Mouse (Mus musculus) cerebellum, postnatal 14 days (tissue): ENCODE results near the gene Ntng1.
A peak's percentile ranks its signal among the peaks of the same experiment; 100 is the strongest.

Experiments used
- DNase-seq, 2 experiments: peaks; one replicate each; pipeline ENCODE4 v3.0.0; 2021; ENCODE audit warnings: mixed read lengths in 2 of 2

The Ntng1 gene

GRCm38 (mm10) chr3:110054125-110054524 is 89.7 kb downstream of the Ntng1 start:
- DNase-seq, result no peak

GRCm38 (mm10) chr3:110048152-110048551 is 95.7 kb downstream of the Ntng1 start:
- no peak for DNase-seq

- no peak for DNase-seq
These were observed 97.1 kb downstream of the Ntng1 start for GRCm38 (mm10) chr3:110046750-110047149.

GRCm38 (mm10) chr3:110044209-110044608 is 99.6 kb downstream of the Ntng1 start:
- DNase-seq, result no peak

GRCm38 (mm10) chr3:110043641-110044187 is 100.1 kb downstream of the Ntng1 start:
- DNase-seq, result no peak

- DNase-seq, result no peak
These were observed 120.8 kb downstream of the Ntng1 start for GRCm38 (mm10) chr3:110022783-110023599.

GRCm38 (mm10) chr3:110010870-110011626 is 132.8 kb downstream of the Ntng1 start:
- DNase-seq, result no peak

GRCm38 (mm10) chr3:110010441-110010840 is 133.4 kb downstream of the Ntng1 start:
- DNase-seq, result no peak

GRCm38 (mm10) chr3:110000349-110000748 is 143.5 kb downstream of the Ntng1 start:
- no peak for DNase-seq

GRCm38 (mm10) chr3:109995663-109996024 is 148.2 kb downstream of the Ntng1 start:
- no peak for DNase-seq

GRCm38 (mm10) chr3:109994978-109995662 is 148.7 kb downstream of the Ntng1 start:
- DNase-seq, result peak; percentile 80 to 90

GRCm38 (mm10) chr3:109984086-109984485 is 159.7 kb downstream of the Ntng1 start:
- peak in 1 of 2 experiments; percentile 43 for DNase-seq

GRCm38 (mm10) chr3:109977614-109978013 is 166.2 kb downstream of the Ntng1 start:
- DNase-seq, result peak in 1 of 2 experiments; percentile 11

- DNase-seq, result no peak
These were observed 168.7 kb downstream of the Ntng1 start for GRCm38 (mm10) chr3:109975106-109975505.

GRCm38 (mm10) chr3:109971465-109971864 is 172.3 kb downstream of the Ntng1 start:
- no peak for DNase-seq

- DNase-seq, result peak; percentile 54 to 71
These were observed 173.6 kb downstream of the Ntng1 start for GRCm38 (mm10) chr3:109970181-109970580.

- no peak for DNase-seq
These were observed 181.2 kb downstream of the Ntng1 start for GRCm38 (mm10) chr3:109962631-109963030.

GRCm38 (mm10) chr3:109942960-109943359 is 200.9 kb downstream of the Ntng1 start:
- DNase-seq, result no peak

- no peak for DNase-seq
These were observed 206.2 kb downstream of the Ntng1 start for GRCm38 (mm10) chr3:109937634-109938033.

- no peak for DNase-seq
These were observed 207.5 kb downstream of the Ntng1 start for GRCm38 (mm10) chr3:109936275-109936674.

GRCm38 (mm10) chr3:109932261-109932660 is 211.6 kb downstream of the Ntng1 start:
- DNase-seq, result peak; percentile 87 to 90

- DNase-seq, result no peak
These were observed 212.8 kb downstream of the Ntng1 start for GRCm38 (mm10) chr3:109931021-109931420.

GRCm38 (mm10) chr3:109923788-109924187 is 220.0 kb downstream of the Ntng1 start:
- DNase-seq, result peak in 1 of 2 experiments; percentile 41
